Mouse (Mus musculus) C3H10T1/2 (cell line): ENCODE measurements around the gene Olfr1425. TPM values are rescaled to one million over a fixed set of nuclear protein-coding genes. Genes with fewer than 3 reads are reported as not detected.

Experiments
- polyA plus RNA-seq, 2 experiments: library from polyadenylated mRNA; unstranded; fragments of >200 nt; fragmentation: generic; extraction: Trizol; gene quantifications; one replicate each; pipeline ENCODE4 v1.2.1; 2012; ENCODE audit warnings: missing spikeins in 2 of 2

Olfr1425 gene
- polyA plus RNA-seq, result not detected

DNA sequence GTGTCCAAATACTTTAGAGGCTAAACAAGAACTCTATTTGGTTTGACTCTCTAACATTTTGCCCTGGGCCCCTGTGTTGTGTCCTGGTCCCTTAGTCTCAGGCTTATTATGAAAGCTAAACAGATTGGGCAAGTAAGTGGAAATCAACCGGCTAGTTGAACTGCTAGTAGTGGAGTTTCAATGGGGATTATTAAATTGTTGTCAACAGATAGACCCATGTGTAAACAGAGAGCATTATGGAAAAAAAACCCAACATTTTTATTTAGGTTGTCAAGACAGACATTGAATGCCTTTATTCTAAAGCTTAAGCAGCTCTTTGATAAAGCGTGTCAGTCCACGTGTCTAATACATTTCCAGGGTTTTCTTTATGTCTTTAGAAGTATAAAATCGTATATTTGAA, at the start of gene Olfr1425:
Olfr1425 (minus strand) TSS at position 101 of the 400 bp plus-strand sequence.

DNA sequence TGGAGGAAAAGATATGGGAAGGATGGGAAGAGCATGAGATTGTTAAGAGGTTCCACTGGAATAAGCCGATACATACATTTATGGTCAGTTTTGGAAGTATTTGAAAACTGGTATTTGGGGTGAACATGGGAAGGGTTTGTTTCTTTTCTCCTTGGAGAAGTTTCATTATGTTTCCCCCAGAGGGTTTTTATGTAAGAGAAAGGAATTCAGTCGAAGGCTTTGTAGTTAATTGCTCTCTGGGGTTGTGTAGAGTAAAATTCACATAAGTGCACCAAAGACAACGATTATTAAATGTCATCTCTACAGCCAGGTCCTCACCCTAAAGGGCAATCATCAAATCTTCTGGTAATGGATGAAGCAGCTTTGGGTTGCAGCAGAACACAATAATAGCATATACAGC, 45.6 kb upstream of the Olfr1425 start, which contains the start of gene Olfr76:
Olfr76 (minus strand) TSS at position 101 of the 400 bp plus-strand sequence.

DNA sequence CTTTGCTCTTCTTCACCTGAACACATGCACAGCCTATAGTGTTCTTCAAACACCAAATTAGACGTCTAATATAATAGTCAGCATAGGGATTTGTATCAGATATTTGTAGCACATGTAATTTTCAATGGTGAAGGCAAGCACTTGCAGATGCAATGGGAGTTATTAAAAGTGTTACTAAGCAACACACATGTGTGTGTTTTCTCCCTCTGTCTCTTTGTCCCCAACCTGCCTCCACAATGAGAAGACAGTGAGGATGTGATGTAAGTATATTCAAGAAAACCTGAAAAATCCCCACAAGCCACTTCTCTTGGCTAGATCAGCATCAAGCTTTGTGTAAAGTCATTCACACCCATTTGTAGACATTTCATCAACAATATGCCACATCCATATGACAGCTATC, 38.3 kb upstream of the Olfr1425 start, which contains the start of gene Olfr1428:
Olfr1428 (minus strand) TSS at position 101 of the 400 bp plus-strand sequence.

DNA sequence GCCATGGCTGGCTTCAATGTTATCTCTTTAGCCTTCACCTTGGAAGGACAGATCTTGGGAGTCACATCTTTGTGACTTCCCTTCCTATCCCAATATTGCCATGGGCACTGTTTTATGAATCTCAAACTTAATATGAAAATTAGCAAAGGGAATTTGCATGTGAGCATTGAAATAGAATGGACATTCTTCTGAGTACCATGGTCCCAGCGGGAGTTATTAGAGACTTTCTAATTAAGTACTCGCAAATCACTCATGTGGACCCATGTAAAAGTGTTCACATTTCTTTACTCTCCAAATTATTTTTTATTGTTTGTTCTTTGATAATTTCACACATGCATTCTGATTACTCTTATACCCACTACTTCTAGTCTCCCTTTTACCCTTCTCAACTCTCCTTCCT, 25.7 kb upstream of the Olfr1425 start, which contains the start of gene Olfr1427:
Olfr1427 (minus strand) TSS at position 101 of the 400 bp plus-strand sequence.

DNA sequence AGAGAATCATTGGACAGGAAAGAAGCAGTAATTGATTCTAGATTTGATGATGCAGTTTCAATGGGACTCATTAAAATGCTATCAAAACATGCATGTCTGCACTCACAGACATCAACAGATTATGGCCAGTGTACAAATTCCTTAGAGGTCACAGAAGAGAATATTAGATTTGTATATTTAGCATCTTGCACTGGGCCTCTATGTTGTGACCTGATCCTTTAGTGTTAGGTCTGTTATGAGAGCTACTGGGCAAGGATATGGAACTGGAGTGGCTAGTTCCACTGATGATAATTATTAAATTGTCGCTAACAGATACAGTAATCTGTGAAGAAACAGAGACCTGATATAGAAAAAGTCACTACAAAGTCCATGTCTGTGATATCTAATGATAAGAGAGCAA, 14.4 kb upstream of the Olfr1425 start, which contains the start of gene Olfr1426:
Olfr1426 (minus strand) TSS at position 101 of the 400 bp plus-strand sequence.

DNA sequence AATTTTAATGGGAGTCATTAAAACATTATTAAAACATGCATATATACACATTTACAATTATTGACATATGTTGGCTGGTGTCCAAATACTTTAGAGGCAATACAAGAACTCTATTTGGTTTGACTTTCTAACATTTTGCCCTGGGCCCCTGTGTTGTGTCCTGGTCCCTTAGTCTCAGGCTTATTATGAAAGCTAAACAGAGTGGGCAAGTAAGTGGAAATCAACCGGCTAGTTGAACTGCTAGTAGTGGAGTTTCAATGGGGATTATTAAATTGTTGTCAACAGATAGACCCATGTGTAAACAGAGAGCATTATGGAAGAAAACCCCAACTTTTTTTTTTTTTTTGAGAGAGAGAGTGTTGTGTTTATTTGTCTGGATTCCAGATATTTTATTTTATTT, 14.9 kb downstream of the Olfr1425 start, which contains the start of gene Olfr1424:
Olfr1424 (minus strand) TSS at position 101 of the 400 bp plus-strand sequence.

DNA sequence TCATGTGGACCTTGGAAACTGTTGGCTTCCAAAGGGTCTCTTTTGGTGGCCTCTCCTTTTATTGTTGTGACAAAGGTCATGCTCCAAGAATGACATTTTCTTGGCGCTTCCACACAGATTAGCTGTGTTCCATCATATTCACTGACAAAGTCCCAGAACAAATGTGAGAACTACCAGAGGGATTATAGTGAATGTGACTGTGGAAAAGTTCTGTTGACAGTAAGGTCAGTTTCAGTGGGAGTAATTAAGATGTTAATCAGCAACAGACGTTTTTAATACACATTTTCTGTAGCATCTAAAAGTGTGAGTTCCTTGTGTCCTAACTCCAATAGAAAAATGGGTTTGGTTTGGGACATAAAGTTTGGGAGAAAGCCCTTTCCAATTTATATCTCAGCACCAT, 36.3 kb downstream of the Olfr1425 start, which contains the start of gene Olfr1423:
Olfr1423 (minus strand) TSS at position 101 of the 400 bp plus-strand sequence.

Other genes with a start within 250 kb of the Olfr1425 start
- gene Olfr1417, start 238.5 kb downstream of the Olfr1425 start, polyA plus RNA-seq, result under 1 TPM in 1 of 2 experiments, not detected in 1; 0.01 TPM
- not detected for gene Olfr1418, start 216.7 kb downstream of the Olfr1425 start, polyA plus RNA-seq
- not detected for gene Olfr1419, start 202.6 kb downstream of the Olfr1425 start, polyA plus RNA-seq
- gene Olfr1420, start 191.2 kb downstream of the Olfr1425 start, polyA plus RNA-seq, result not detected
- 1 to 10 TPM; 1.8 to 7.9 TPM for gene Patl1, start 165.3 kb downstream of the Olfr1425 start, polyA plus RNA-seq
- 10 to 100 TPM in 1 of 2 experiments, 1 to 10 TPM in 1; 2.2 to 19.9 TPM for gene Osbp, start 111.8 kb downstream of the Olfr1425 start, polyA plus RNA-seq
- under 1 TPM in 1 of 2 experiments, not detected in 1; 0.02 TPM for gene Olfr1423, start 36.4 kb downstream of the Olfr1425 start, polyA plus RNA-seq
- not detected for gene Olfr1424, start 15.0 kb downstream of the Olfr1425 start, polyA plus RNA-seq
- not detected for gene Olfr1426, start 14.3 kb upstream of the Olfr1425 start, polyA plus RNA-seq
- gene Olfr1427, start 25.6 kb upstream of the Olfr1425 start, polyA plus RNA-seq, result not detected
- gene Olfr1428, start 38.2 kb upstream of the Olfr1425 start, polyA plus RNA-seq, result not detected
- not detected for gene Olfr76, start 45.5 kb upstream of the Olfr1425 start, polyA plus RNA-seq
- not detected for gene Olfr1555-ps1, start 92.4 kb upstream of the Olfr1425 start, polyA plus RNA-seq
- gene Olfr1431, start 122.9 kb upstream of the Olfr1425 start, polyA plus RNA-seq, result not detected
- gene Olfr1432, start 154.9 kb upstream of the Olfr1425 start, polyA plus RNA-seq, result not detected
- gene Olfr262, start 163.9 kb upstream of the Olfr1425 start, polyA plus RNA-seq, result not detected
- gene Olfr235, start 183.3 kb upstream of the Olfr1425 start, polyA plus RNA-seq, result not detected
- gene Olfr1434, start 202.1 kb upstream of the Olfr1425 start, polyA plus RNA-seq, result not detected
- gene Olfr1436, start 221.4 kb upstream of the Olfr1425 start, polyA plus RNA-seq, result not detected
- not detected for gene Olfr1437, start 247.4 kb upstream of the Olfr1425 start, polyA plus RNA-seq